Mouse (Mus musculus) spleen, postnatal 10 days (tissue): ENCODE results near the gene Clcnkb.

Experiments used
- DNase-seq, 2 experiments: peaks; one replicate each; pipeline ENCODE4 v3.0.0; 2021 to 2022; ENCODE audit warnings: low spot score in 2 of 2

Clcnkb gene

GRCm38 (mm10) chr4:141405314-141405622, 10.5 kb downstream of the Clcnkb start:
- no peak for DNase-seq

- peak; percentile 83 to 88 for DNase-seq
Measured at GRCm38 (mm10) chr4:141404518-141405313, 11.1 kb downstream of the Clcnkb start.

GRCm38 (mm10) chr4:141400171-141400570, 15.6 kb downstream of the Clcnkb start:
- no peak for DNase-seq

GRCm38 (mm10) chr4:141398545-141398944, 17.3 kb downstream of the Clcnkb start, which contains the start of gene Clcnka:
Gene Clcnka (minus strand): TSS chr4:141398724.
- DNase-seq: no peak

- no peak for DNase-seq
Measured at GRCm38 (mm10) chr4:141397861-141398260, 18.0 kb downstream of the Clcnkb start.

- DNase-seq: no peak
Measured at GRCm38 (mm10) chr4:141394751-141395150, 21.1 kb downstream of the Clcnkb start.

- DNase-seq: no peak
Measured at GRCm38 (mm10) chr4:141391293-141391692, 24.5 kb downstream of the Clcnkb start.

GRCm38 (mm10) chr4:141389366-141390150, 26.3 kb downstream of the Clcnkb start:
- DNase-seq: no peak

GRCm38 (mm10) chr4:141387933-141388332, 27.9 kb downstream of the Clcnkb start:
- no peak for DNase-seq

GRCm38 (mm10) chr4:141387093-141387784, 28.6 kb downstream of the Clcnkb start:
- peak; percentile 61 to 83 for DNase-seq

GRCm38 (mm10) chr4:141386150-141386549, 29.7 kb downstream of the Clcnkb start:
- no peak for DNase-seq

- peak; percentile 32 to 54 for DNase-seq
Measured at GRCm38 (mm10) chr4:141385275-141385674, 30.5 kb downstream of the Clcnkb start.

- peak in 1 of 2 experiments; percentile 43 for DNase-seq
Measured at GRCm38 (mm10) chr4:141382406-141382805, 33.4 kb downstream of the Clcnkb start.

GRCm38 (mm10) chr4:141379674-141380073, 36.1 kb downstream of the Clcnkb start:
- no peak for DNase-seq

GRCm38 (mm10) chr4:141372426-141372825, 43.4 kb downstream of the Clcnkb start:
- no peak for DNase-seq

- DNase-seq: no peak
Measured at GRCm38 (mm10) chr4:141367997-141368791, 47.6 kb downstream of the Clcnkb start, which contains the start of gene Fam131c. Gene Fam131c (plus strand): TSS chr4:141368220.

- no peak for DNase-seq
Measured at GRCm38 (mm10) chr4:141365876-141366275, 49.9 kb downstream of the Clcnkb start.

- no peak for DNase-seq
Measured at GRCm38 (mm10) chr4:141365126-141365525, 50.7 kb downstream of the Clcnkb start.

GRCm38 (mm10) chr4:141362937-141363548, 52.8 kb downstream of the Clcnkb start:
- peak; percentile 65 to 84 for DNase-seq

- DNase-seq: peak in 1 of 2 experiments; percentile 60
Measured at GRCm38 (mm10) chr4:141360846-141361245, 55.0 kb downstream of the Clcnkb start.

- no peak for DNase-seq
Measured at GRCm38 (mm10) chr4:141359222-141359621, 56.6 kb downstream of the Clcnkb start.
